Mouse (Mus musculus) lung, embryonic 14.5 days (tissue): ENCODE data around the gene F13b. TPM values are rescaled to one million over a fixed set of nuclear protein-coding genes. Genes with fewer than 3 reads are reported as not detected.

Experiments
- ATAC-seq: fragments of 200-750 bp; cut with Nextera tagmentation; 2 replicates; pipeline ENCODE4 v1.8.0; 2017; ENCODE audit warnings: mild to moderate bottlenecking, moderate TSS enrichment, moderate library complexity; ENCODE audit not compliant: insufficient read depth
- DNase-seq: peaks from one replicate; pipeline ENCODE4 v3.0.0-alpha.2; 2015
- H3K27ac ChIP-seq: fragments of 300-500 bp; sonication (generic); 2 replicates; pipeline ENCODE4 v1.5.1; 2014; ENCODE audit warnings: low read depth, mild to moderate bottlenecking, moderate library complexity
- H3K27me3 ChIP-seq: fragments of 300-500 bp; sonication (generic); 2 replicates; pipeline ENCODE4 v1.6.1; 2014; ENCODE audit warnings: low read length, control low read depth; ENCODE audit not compliant: insufficient read depth
- H3K36me3 ChIP-seq: fragments of 300-500 bp; sonication (generic); 2 replicates; pipeline ENCODE4 v1.6.1; 2014; ENCODE audit warnings: control low read depth; ENCODE audit not compliant: insufficient read depth
- H3K4me1 ChIP-seq: fragments of 300-500 bp; sonication (generic); 2 replicates; pipeline ENCODE4 v1.6.1; 2014; ENCODE audit warnings: antibody characterized with exemption, control low read depth; ENCODE audit not compliant: insufficient read depth
- H3K4me2 ChIP-seq: fragments of 300-500 bp; sonication (generic); 2 replicates; pipeline ENCODE4 v1.6.1; 2014; ENCODE audit warnings: mild to moderate bottlenecking
- H3K4me3 ChIP-seq: fragments of 300-500 bp; sonication (generic); 2 replicates; pipeline ENCODE4 v1.5.1; 2014; ENCODE audit warnings: low read depth, low read length
- H3K9ac ChIP-seq: fragments of 300-500 bp; sonication (generic); 2 replicates; pipeline ENCODE4 v1.6.1; 2014
- H3K9me3 ChIP-seq: fragments of 300-500 bp; sonication (generic); 2 replicates; pipeline ENCODE4 v1.6.1; 2016; ENCODE audit warnings: low read depth, low read length, control low read depth
- CTCF ChIP-seq: IDR thresholded peaks from 2 replicates; pipeline ENCODE4 v1.5.1; 2016; ENCODE audit warnings: antibody characterized with exemption, low read depth
- WGBS: fragments of 180-500 bp; shearing (Covaris S2); extraction: QIAGEN DNeasy Blood & Tissue Kit; methylation state at CpG from one replicate; pipeline ENCODE4 v1.1.7; 2014; 5-methylcytosine and 5-hydroxymethylcytosine counted together
- polyA plus RNA-seq: library from polyadenylated mRNA; unstranded; fragments of >200 nt; fragmentation: Nextera tagmentation; extraction: Ambion mirVana; gene quantifications from 2 replicates; pipeline ENCODE4 v1.2.1, GENCODE M21; 2014

F13b gene
- not detected in 2 replicates for polyA plus RNA-seq

- H3K4me3 ChIP-seq = no peak within 1 kb of the TSS
- 76% methylated on average over 3 of the region's 3 CpGs for WGBS
- no peak within 1 kb of the TSS for H3K4me2 ChIP-seq
- no peak within 1 kb of the TSS for H3K27ac ChIP-seq
- H3K36me3 ChIP-seq = no peaks in the 10 kb centered on the region
- H3K27me3 ChIP-seq = no peaks in the 10 kb centered on the region
- TF ChIP-seq CTCF = no peak
- H3K4me1 ChIP-seq = no peaks in the 10 kb centered on the region
- no peak for DNase-seq
- no peaks in the 10 kb centered on the region for H3K9me3 ChIP-seq
- no peak for ATAC-seq
- no peak within 1 kb of the TSS for H3K9ac ChIP-seq
These were observed at the start of gene F13b for GRCm38 (mm10) chr1:139501258-139501752. F13b (plus strand) TSS chr1:139501702.

- under 1% methylated on average over 65 of the region's 65 CpGs for WGBS
- peak; percentile 99 for ATAC-seq
- H3K9me3 ChIP-seq = no peaks in the 10 kb centered on the region
These were observed 46.9 kb upstream of the F13b start, which contains the start of gene Aspm for GRCm38 (mm10) chr1:139454340-139455225. Aspm (plus strand) TSS chr1:139454772.

GRCm38 (mm10) chr1:139455226-139455869 is 46.2 kb upstream of the F13b start:
- H3K9me3 ChIP-seq = no peaks in the 10 kb centered on the region
- WGBS = 1% methylated on average over 17 of the region's 17 CpGs
- H3K36me3 ChIP-seq = peaks cover 26% of the 10 kb centered on the region
- H3K27me3 ChIP-seq = no peaks in the 10 kb centered on the region
- no peaks in the 10 kb centered on the region; the same call in 1 of the 2 replicates for H3K4me1 ChIP-seq
- TF ChIP-seq CTCF = no peak
- ATAC-seq = peak; percentile 55; the same call in 1 of the 2 replicates
- DNase-seq = peak; percentile 43
- H3K27ac ChIP-seq = peak overlapping the region; percentile 80
- peak overlapping the region; percentile 80 for H3K4me2 ChIP-seq
- peak overlapping the region; percentile 91 for H3K4me3 ChIP-seq
- H3K9ac ChIP-seq = peak overlapping the region; percentile 77

More at GRCm38 (mm10) chr1:139454340-139455225, 46.9 kb upstream of the F13b start, which contains the start of gene Aspm:
- H3K4me2 ChIP-seq = peak within 1 kb of the TSS; percentile 80
- H3K9ac ChIP-seq = peak within 1 kb of the TSS; percentile 77
- no peaks in the 10 kb centered on the region for H3K27me3 ChIP-seq
- peak; percentile 97 for DNase-seq
- H3K27ac ChIP-seq = peak within 1 kb of the TSS; percentile 80
- peak within 1 kb of the TSS; percentile 91 for H3K4me3 ChIP-seq
- no peak for TF ChIP-seq CTCF
- H3K36me3 ChIP-seq = peaks cover 22% of the 10 kb centered on the region
- H3K4me1 ChIP-seq = no peaks in the 10 kb centered on the region; the same call in 1 of the 2 replicates

GRCm38 (mm10) chr1:139460807-139461206 is 40.7 kb upstream of the F13b start:
- Histone ChIP-seq H3K4me2 (no peak overlapping the region), H3K9me3 (no peaks in the 10 kb centered on the region), H3K9ac (no peak overlapping the region), H3K4me3 (no peak overlapping the region), H3K36me3 (peaks cover 63% of the 10 kb centered on the region), H3K27me3 (no peaks in the 10 kb centered on the region), H3K27ac (no peak overlapping the region), H3K4me1 (no peaks in the 10 kb centered on the region; the same call in 1 of the 2 replicates)
- TF ChIP-seq CTCF = no peak
- DNase-seq (no peak), ATAC-seq (no peak)
- WGBS = 89% methylated on average over 5 of the region's 5 CpGs

- no peaks in the 10 kb centered on the region for H3K9me3 ChIP-seq
- H3K9ac ChIP-seq = no peak overlapping the region
- peaks cover 74% of the 10 kb centered on the region for H3K36me3 ChIP-seq
- DNase-seq (no peak), ATAC-seq (no peak)
- H3K27me3 ChIP-seq = no peaks in the 10 kb centered on the region
- 91% methylated on average over 11 of the region's 11 CpGs for WGBS
- H3K4me2 ChIP-seq = no peak overlapping the region
- H3K4me3 ChIP-seq = no peak overlapping the region
- no peak overlapping the region for H3K27ac ChIP-seq
- H3K4me1 ChIP-seq = no peaks in the 10 kb centered on the region
- TF ChIP-seq CTCF = no peak
These were observed 35.6 kb upstream of the F13b start for GRCm38 (mm10) chr1:139465936-139466335.

GRCm38 (mm10) chr1:139478898-139479297 is 22.6 kb upstream of the F13b start:
- Histone ChIP-seq H3K27ac (no peak overlapping the region), H3K36me3 (peaks cover 87% of the 10 kb centered on the region), H3K27me3 (no peaks in the 10 kb centered on the region), H3K4me3 (no peak overlapping the region), H3K4me2 (no peak overlapping the region), H3K9ac (no peak overlapping the region), H3K4me1 (no peaks in the 10 kb centered on the region), H3K9me3 (no peaks in the 10 kb centered on the region)
- TF ChIP-seq CTCF = no peak
- no peak for ATAC-seq
- no peak for DNase-seq
- 88% methylated on average over 11 of the region's 11 CpGs for WGBS

GRCm38 (mm10) chr1:139480246-139480645 is 21.3 kb upstream of the F13b start:
- Histone ChIP-seq H3K36me3 (peaks cover 77% of the 10 kb centered on the region), H3K27ac (no peak overlapping the region), H3K9ac (no peak overlapping the region), H3K4me1 (no peaks in the 10 kb centered on the region), H3K4me3 (no peak overlapping the region), H3K4me2 (no peak overlapping the region), H3K27me3 (no peaks in the 10 kb centered on the region), H3K9me3 (no peaks in the 10 kb centered on the region)
- ATAC-seq (no peak), DNase-seq (no peak)
- TF ChIP-seq CTCF = no peak
- WGBS = 91% methylated on average over 8 of the region's 8 CpGs
